8 mouse cellular contexts compared by ENCODE assay signal in genomic region chr6:81768669-81769537, GRCm38 (mm10).
A peak's percentile ranks its signal among the peaks of the same experiment; 100 is the strongest.
DNase-seq lines count a peak whose midpoint lies in the region; ATAC-seq and TF ChIP-seq lines count a peak whose summit lies in the region.

No protein-coding gene starts in this region.

- no peak overlapping the region for H3K27ac ChIP-seq in heart, adult 2 months
- H3K27ac ChIP-seq in layer of hippocampus, adult 2 months: peak overlapping the region; percentile 95

- H3K79me2 ChIP-seq in heart, adult 2 months (replicated peaks; ENCODE audit: control insufficient read depth, insufficient read depth, low read length): no peaks in the 10 kb centered on the region

- H3K4me1 ChIP-seq in heart, adult 2 months (ENCODE audit: control insufficient read depth, insufficient read depth, low read length): no peaks in the 10 kb centered on the region
- H3K4me1 ChIP-seq in E14TG2a.4 (replicated peaks; ENCODE audit: low read depth, low read length): peaks cover 8% of the 10 kb centered on the region; the same call in 1 of the 2 replicates

- H3K9ac ChIP-seq in heart, adult 2 months (ENCODE audit: low read depth, low read length): no peak overlapping the region

- no peak for ATAC-seq in CD4-positive, CD25-positive, alpha-beta regulatory T cell, adult 4 months

- peaks cover 3% of the 10 kb centered on the region for H3K9me3 ChIP-seq in E14TG2a.4 (ENCODE audit: low read length)

- TF ChIP-seq POLR2A in heart, adult 2 months (IDR thresholded peaks at IDR 0.05; ENCODE audit: insufficient read depth, low read depth, low read length): no peak

- intact Hi-C loops in heart, adult 2 months (cut with DNase I): no loop called here

- H3K4me3 ChIP-seq in heart, adult 2 months: no peak overlapping the region
- no peak overlapping the region for H3K4me3 ChIP-seq in E14TG2a.4 (replicated peaks; ENCODE audit: low read length)
- H3K4me3 ChIP-seq in layer of hippocampus, adult 2 months: peak overlapping the region; percentile 8; the same call in 1 of the 2 replicates

- DNase-seq in heart, adult 2 months: no peak
- no peak for DNase-seq in heart, adult 8-10 months (ENCODE audit: low spot score)
- peak; percentile 2 for DNase-seq in c-Kit-positive CD71-positive TER-119-negative erythroid progenitor cells, embryonic 14.5 days (ENCODE audit: low read depth)
- DNase-seq in layer of hippocampus, adult 2 months (ENCODE audit: low spot score in 2 of 2): peak; percentile 48 to 79
- DNase-seq in telencephalon, adult 2 months (ENCODE audit: low read depth, low spot score): peak; percentile 60
- no peak for DNase-seq in spleen, postnatal 36 days (ENCODE audit: low spot score in 2 of 2)

- 56% methylated on average over 5 of the region's 5 CpGs for WGBS in heart, adult 2 months

- H3K36me3 ChIP-seq in heart, adult 2 months (ENCODE audit: control insufficient read depth, insufficient read depth, low read length): no peaks in the 10 kb centered on the region
- no peaks in the 10 kb centered on the region for H3K36me3 ChIP-seq in E14TG2a.4 (ENCODE audit: insufficient read depth, low read length)

- peak; percentile 73 for TF ChIP-seq CTCF in heart, adult 2 months (IDR thresholded peaks at IDR 0.05)
- TF ChIP-seq CTCF in E14TG2a.4 (conservative IDR thresholded peaks at IDR 0.05; ENCODE audit: low read length): peak; percentile 30
- TF ChIP-seq CTCF in layer of hippocampus, adult 2 months (conservative IDR thresholded peaks at IDR 0.05): peak; percentile 87

- no peak for TF ChIP-seq EP300 in heart, adult 2 months (IDR thresholded peaks at IDR 0.05; ENCODE audit: insufficient read depth, low read depth, low read length)

- H3K27me3 ChIP-seq in heart, adult 2 months (ENCODE audit: control insufficient read depth, insufficient read depth, low read length): no peaks in the 10 kb centered on the region
- no peaks in the 10 kb centered on the region for H3K27me3 ChIP-seq in E14TG2a.4 (ENCODE audit: insufficient read depth, low read length)

Comparison
In these comparisons a context has a peak if more than half of its experiments do, and no peak if none do; other contexts are left out.
1. DNase-seq: peak in c-Kit-positive CD71-positive TER-119-negative erythroid progenitor cells, embryonic 14.5 days (single experiment), layer of hippocampus, adult 2 months (2 of 2) and telencephalon, adult 2 months (single experiment); none in heart, adult 2 months (0 of 2), heart, adult 8-10 months (single experiment) and spleen, postnatal 36 days (0 of 2).
2. CTCF ChIP-seq: peak in every context shown above with its lines; median percentile 87 in layer of hippocampus, adult 2 months; 73 in heart, adult 2 months; 30 in E14TG2a.4.